Mouse (Mus musculus) stomach, embryonic 15.5 days (tissue): Measurements from ENCODE around the gene Tmcc3. TPM values are rescaled to one million over a fixed set of nuclear protein-coding genes. Genes with fewer than 3 reads are reported as not detected.

Experiments
- microRNA-seq: library from miRNA; unstranded; fragments of <30 nt; microRNA quantifications from one replicate; pipeline ENCODE4, GENCODE M21; 2016
- polyA plus RNA-seq: library from polyadenylated mRNA; unstranded; fragments of >200 nt; fragmentation: Nextera tagmentation; extraction: Ambion mirVana; gene quantifications from 2 replicates; pipeline ENCODE4 v1.2.1, GENCODE M21; 2015

Gene Tmcc3
- polyA plus RNA-seq, 1 experiment from 2014 or later, result 9.9 TPM

Small RNA genes within 50 kb of the gene (microRNA-seq; reads per million reads assigned to microRNA genes)
- gene Mir7211, result not detected

Other genes starting within 250 kb of the Tmcc3 start
- 8.7 and 10.3 TPM in 2 replicates for gene Nr2c1, start 163.9 kb upstream of the Tmcc3 start, polyA plus RNA-seq
- gene Ndufa12, start 113.2 kb upstream of the Tmcc3 start, polyA plus RNA-seq, result 350 and 457 TPM in 2 replicates
- not detected in 2 replicates for gene Gm4792, start 13.2 kb upstream of the Tmcc3 start, polyA plus RNA-seq